Mouse (Mus musculus) stomach, adult 2 months (tissue): ENCODE results near the gene Ttbk1. TPM values are rescaled to one million over a fixed set of nuclear protein-coding genes. Genes with fewer than 3 reads are reported as not detected.

Experiments used
- polyA plus RNA-seq: library from polyadenylated mRNA; depleted of rRNA; stranded (reverse); fragments of >200 nt; gene quantifications from 2 replicates; pipeline ENCODE4 v1.2.3, GENCODE M21; 2012; rRNA removed

Gene Ttbk1
- polyA plus RNA-seq, result 0.13 and 0.16 TPM in 2 replicates

GRCm38 (mm10) chr17:46487431-46487830 lies at the start of gene Ttbk1:
TSS of gene Ttbk1 (minus strand) at chr17:46487675.

GRCm38 (mm10) chr17:46496623-46497434 lies 9.4 kb upstream of the Ttbk1 start, which contains the start of gene Dnph1:
TSS of gene Dnph1 (plus strand) at chr17:46496711.

DNA sequence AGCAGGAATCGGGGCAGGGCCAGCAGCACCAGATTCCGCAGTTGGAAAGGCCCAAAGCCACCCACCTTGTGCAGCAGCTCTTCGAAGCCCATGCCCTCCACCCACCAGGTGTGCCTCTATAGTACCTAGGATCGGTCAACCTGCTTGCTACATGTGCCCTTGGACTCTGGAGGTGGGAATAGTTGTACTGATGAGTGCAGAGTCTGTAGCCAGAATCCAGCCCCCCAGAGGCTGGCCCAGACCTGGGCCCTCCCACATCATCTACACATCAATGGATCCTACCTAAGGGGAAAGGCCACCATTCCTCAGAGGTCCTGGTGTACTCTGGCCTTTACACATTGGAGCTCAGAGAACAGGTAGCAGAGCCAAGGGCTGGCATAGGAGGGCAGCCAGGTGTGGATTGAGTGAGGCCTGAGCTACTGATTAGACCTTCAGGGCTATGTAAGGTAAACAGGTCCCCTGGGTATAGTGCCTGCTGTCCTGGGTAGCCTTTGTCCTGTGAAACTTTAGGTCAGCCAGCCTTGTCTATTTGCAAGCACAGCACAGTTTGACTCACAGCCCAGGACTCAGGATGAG lies 49.1 kb downstream of the Ttbk1 start, which contains the start of gene Slc22a7:
Gene Slc22a7 (minus strand): TSS at position 160 of the 576 bp plus-strand sequence.

DNA sequence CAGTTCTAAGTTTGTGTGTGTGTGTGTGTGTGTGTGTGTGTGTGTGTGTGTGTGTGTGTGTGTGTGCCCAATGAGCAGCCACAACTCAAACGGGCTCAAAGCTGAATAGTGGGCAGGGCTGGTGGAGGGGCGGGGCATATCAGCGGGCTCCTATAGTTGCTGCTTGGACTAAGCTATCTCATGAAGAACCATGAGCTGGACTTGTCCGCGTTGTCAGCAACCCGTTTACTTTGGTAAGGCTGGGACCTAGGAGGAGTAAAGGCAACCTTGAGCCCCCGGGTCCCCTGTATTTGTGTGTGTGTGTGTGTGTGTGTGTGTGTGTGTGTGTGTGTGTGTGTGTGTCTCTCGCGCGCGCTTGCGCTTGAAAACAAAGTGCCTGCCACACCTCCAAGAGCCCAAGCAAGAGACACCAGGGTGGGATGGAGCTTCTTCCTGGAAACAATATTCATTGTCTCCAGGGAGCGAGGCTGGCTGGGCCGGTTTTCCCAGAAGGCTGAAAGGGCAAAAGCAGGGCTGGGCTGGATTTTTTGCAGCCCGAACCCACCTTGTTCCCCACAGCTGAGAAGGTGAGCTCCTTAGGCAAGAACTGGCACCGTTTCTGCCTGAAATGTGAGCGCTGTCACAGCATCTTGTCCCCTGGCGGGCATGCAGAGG lies 58.6 kb downstream of the Ttbk1 start, which contains the start of gene Crip3:
Gene Crip3 (plus strand): TSS at position 166 of the 654 bp plus-strand sequence.

Other genes with a start within 250 kb of the Ttbk1 start
- 15.7 and 21.4 TPM in 2 replicates for gene Polr1c, start 239.6 kb downstream of the Ttbk1 start, polyA plus RNA-seq
- gene Yipf3, start 239.6 kb downstream of the Ttbk1 start, polyA plus RNA-seq, result 209 and 224 TPM in 2 replicates
- gene Lrrc73, start 234.1 kb downstream of the Ttbk1 start, polyA plus RNA-seq, result 2.5 and 3.8 TPM in 2 replicates
- gene Tjap1, start 204.6 kb downstream of the Ttbk1 start, polyA plus RNA-seq, result 24.8 and 27.8 TPM in 2 replicates
- 8.6 and 10.5 TPM in 2 replicates for gene Dlk2, start 190.3 kb downstream of the Ttbk1 start, polyA plus RNA-seq
- gene Abcc10, start 159.3 kb downstream of the Ttbk1 start, polyA plus RNA-seq, result 15.6 and 18.3 TPM in 2 replicates
- 1.2 and 1.3 TPM in 2 replicates for gene Zfp318, start 103.9 kb downstream of the Ttbk1 start, polyA plus RNA-seq
- 0.63 and 1.9 TPM in 2 replicates for gene Crip3, start 58.7 kb downstream of the Ttbk1 start, polyA plus RNA-seq
- not detected in 2 replicates for gene Slc22a7, start 49.2 kb downstream of the Ttbk1 start, polyA plus RNA-seq
- 5.5 TPM in 2 replicates for gene Dnph1, start 9.0 kb upstream of the Ttbk1 start, polyA plus RNA-seq
- gene Cul9, start 58.7 kb upstream of the Ttbk1 start, polyA plus RNA-seq, result 8.6 and 9.6 TPM in 2 replicates
- gene Srf, start 68.5 kb upstream of the Ttbk1 start, polyA plus RNA-seq, result 115 and 152 TPM in 2 replicates
- 9.8 and 11.4 TPM in 2 replicates for gene Ptk7, start 141.8 kb upstream of the Ttbk1 start, polyA plus RNA-seq
- gene Klc4, start 158.3 kb upstream of the Ttbk1 start, polyA plus RNA-seq, result 25.6 and 26.9 TPM in 2 replicates
- 82.3 and 134 TPM in 2 replicates for gene Mrpl2, start 158.6 kb upstream of the Ttbk1 start, polyA plus RNA-seq
- 10.3 and 11.6 TPM in 2 replicates for gene Cul7, start 162.7 kb upstream of the Ttbk1 start, polyA plus RNA-seq
- gene Rrp36, start 186.7 kb upstream of the Ttbk1 start, polyA plus RNA-seq, result 12.3 and 13.9 TPM in 2 replicates
- 38.3 and 46.0 TPM in 2 replicates for gene Mea1, start 191.1 kb upstream of the Ttbk1 start, polyA plus RNA-seq
- gene Klhdc3, start 193.2 kb upstream of the Ttbk1 start, polyA plus RNA-seq, result 43.7 and 44.0 TPM in 2 replicates
- gene Ppp2r5d, start 217.4 kb upstream of the Ttbk1 start, polyA plus RNA-seq, result 24.8 and 25.1 TPM in 2 replicates
- gene Pex6, start 223.8 kb upstream of the Ttbk1 start, polyA plus RNA-seq, result 36.4 and 50.9 TPM in 2 replicates
- gene Gnmt, start 241.5 kb upstream of the Ttbk1 start, polyA plus RNA-seq, result 5.5 and 6.4 TPM in 2 replicates